10 mouse cellular contexts compared by ENCODE assay signal in genomic region chr17:86988601-86989184, GRCm38 (mm10). TPM values are rescaled to one million over a fixed set of nuclear protein-coding genes. Genes with fewer than 3 reads are reported as not detected.
DNase-seq lines count a peak whose midpoint lies in the region; ATAC-seq lines count a peak whose summit lies in the region.
"Had no signal": no experiment of that assay in that cellular context is flagged by ENCODE, and none has a peak within 500 bp of the region (broad histone marks: within the 10 kb centered on the region; RNA-seq: fewer than 3 reads in every experiment).

No protein-coding gene starts in this region.

- peak overlapping the region; percentile 31; the same call in 1 of the 2 replicates for H3K27ac ChIP-seq in limb, embryonic 12.5 days
- no peak overlapping the region for H3K27ac ChIP-seq in limb, embryonic 10.5 days
- H3K27ac ChIP-seq in heart, embryonic 13.5 days (replicated peaks) = 0 out of 2 replicates have a peak overlapping the region, but pooled peaks have one; percentile 21
- no peak overlapping the region for H3K27ac ChIP-seq in kidney, embryonic 14.5 days (ENCODE audit: low read depth, low read length)
- H3K27ac ChIP-seq: liver, embryonic 15.5 days had no signal

- H3K4me2 ChIP-seq in limb, embryonic 12.5 days = no peak overlapping the region
- H3K4me2 ChIP-seq in heart, embryonic 13.5 days = no peak overlapping the region
- H3K4me2 ChIP-seq in kidney, embryonic 14.5 days (replicated peaks; ENCODE audit: low read depth, low read length) = no peak overlapping the region
- H3K4me2 ChIP-seq: liver, embryonic 15.5 days had no signal

- WGBS in limb, embryonic 12.5 days = 79% methylated on average over 6 of the region's 6 CpGs
- 84% methylated on average over 6 of the region's 6 CpGs for WGBS in limb, embryonic 10.5 days
- 50% methylated on average over 6 of the region's 6 CpGs for WGBS in heart, embryonic 13.5 days
- 69% methylated on average over 6 of the region's 6 CpGs for WGBS in kidney, embryonic 14.5 days

- H3K9me3 ChIP-seq in limb, embryonic 12.5 days = no peaks in the 10 kb centered on the region
- H3K9me3 ChIP-seq in limb, embryonic 10.5 days (replicated peaks) = no peaks in the 10 kb centered on the region
- H3K9me3 ChIP-seq in heart, embryonic 13.5 days = no peaks in the 10 kb centered on the region
- H3K9me3 ChIP-seq in kidney, embryonic 14.5 days (ENCODE audit: control insufficient read depth, low read length) = no peaks in the 10 kb centered on the region
- H3K9me3 ChIP-seq: liver, embryonic 15.5 days had no signal

- no peaks in the 10 kb centered on the region for H3K27me3 ChIP-seq in limb, embryonic 12.5 days
- no peaks in the 10 kb centered on the region for H3K27me3 ChIP-seq in limb, embryonic 10.5 days (ENCODE audit: low read depth, poor library complexity, severe bottlenecking)
- H3K27me3 ChIP-seq in heart, embryonic 13.5 days (replicated peaks) = no peaks in the 10 kb centered on the region
- H3K27me3 ChIP-seq in kidney, embryonic 14.5 days (ENCODE audit: control insufficient read depth, insufficient read depth, low read length) = no peaks in the 10 kb centered on the region
- H3K27me3 ChIP-seq: liver, embryonic 15.5 days had no signal

- H3K36me3 ChIP-seq in limb, embryonic 12.5 days = peaks cover 1% of the 10 kb centered on the region; the same call in 1 of the 2 replicates
- H3K36me3 ChIP-seq in limb, embryonic 10.5 days = peaks cover 6% of the 10 kb centered on the region; the same call in 1 of the 2 replicates
- peaks cover 12% of the 10 kb centered on the region for H3K36me3 ChIP-seq in heart, embryonic 13.5 days
- 0 out of 2 replicates have a peak, but pooled peaks cover 2% of the 10 kb centered on the region for H3K36me3 ChIP-seq in kidney, embryonic 14.5 days (ENCODE audit: control insufficient read depth, insufficient read depth, low read length)
- H3K36me3 ChIP-seq: liver, embryonic 15.5 days had no signal

- DNase-seq in adrenal gland, adult (ENCODE audit: inconsistent age in 2 of 2, low spot score in 1 of 2) = peak; percentile 37 to 67
- no peak for DNase-seq in adrenal gland, adult 18-20 months (ENCODE audit: low spot score in 2 of 2)
- DNase-seq in limb, embryonic 10.5 days (ENCODE audit: low spot score) = no peak
- DNase-seq in natural killer cell, adult 2 months (ENCODE audit: low spot score in 2 of 2) = peak; percentile 66 to 73

- peak; percentile 49 for ATAC-seq in limb, embryonic 12.5 days (ENCODE audit: insufficient number of reproducible peaks, insufficient read depth, low FRiP score, low TSS enrichment, low read depth)
- ATAC-seq in heart, embryonic 13.5 days (ENCODE audit: extremely low read depth, insufficient number of reproducible peaks, low FRiP score, low TSS enrichment) = no peak
- no peak for ATAC-seq in kidney, embryonic 14.5 days (ENCODE audit: low FRiP score, low TSS enrichment)
- no peak for ATAC-seq in CD4-positive, CD25-positive, alpha-beta regulatory T cell, adult 4 months

- no peak overlapping the region for H3K9ac ChIP-seq in limb, embryonic 12.5 days (replicated peaks)
- H3K9ac ChIP-seq in heart, embryonic 13.5 days = 0 out of 2 replicates have a peak overlapping the region, but pooled peaks have one; percentile 15
- H3K9ac ChIP-seq in kidney, embryonic 14.5 days (ENCODE audit: low read depth, low read length) = no peak overlapping the region
- H3K9ac ChIP-seq: liver, embryonic 15.5 days had no signal

- H3K4me1 ChIP-seq in limb, embryonic 12.5 days (replicated peaks) = peaks cover 15% of the 10 kb centered on the region
- peaks cover 19% of the 10 kb centered on the region for H3K4me1 ChIP-seq in limb, embryonic 10.5 days
- peaks cover 61% of the 10 kb centered on the region for H3K4me1 ChIP-seq in heart, embryonic 13.5 days
- H3K4me1 ChIP-seq in kidney, embryonic 14.5 days (ENCODE audit: control insufficient read depth, insufficient read depth, low read length) = 0 out of 2 replicates have a peak, but pooled peaks cover 5% of the 10 kb centered on the region
- H3K4me1 ChIP-seq: liver, embryonic 15.5 days had no signal

- no peak overlapping the region for H3K4me3 ChIP-seq in limb, embryonic 12.5 days (replicated peaks)
- H3K4me3 ChIP-seq in limb, embryonic 10.5 days = no peak overlapping the region
- no peak overlapping the region for H3K4me3 ChIP-seq in heart, embryonic 13.5 days
- H3K4me3 ChIP-seq in kidney, embryonic 14.5 days (ENCODE audit: low read length) = no peak overlapping the region
- H3K4me3 ChIP-seq: liver, embryonic 15.5 days had no signal

RNA-seq across cellular contexts. Expression of gene Rhoq, which starts 25.8 kb away (rescaled TPM):
- 100 to 1,000 TPM; 106 to 145 TPM for total RNA-seq in adrenal gland, adult 18-20 months (2021)
- 23.8 and 24.1 TPM in 2 replicates for polyA plus RNA-seq in limb, embryonic 12.5 days (2016; fragmentation: Nextera tagmentation; extraction: Ambion mirVana)
- polyA plus RNA-seq in limb, embryonic 10.5 days (2016; fragmentation: Nextera tagmentation; extraction: Ambion mirVana) = 10.5 and 13.3 TPM in 2 replicates
- 18.4 and 18.5 TPM in 2 replicates for polyA plus RNA-seq in heart, embryonic 13.5 days (2015; fragmentation: Nextera tagmentation; extraction: Ambion mirVana)
- 19.5 and 22.4 TPM in 2 replicates for polyA plus RNA-seq in kidney, embryonic 14.5 days (2014; fragmentation: Nextera tagmentation; extraction: Ambion mirVana)
- 1 to 10 TPM; 4.2 TPM for polyA plus RNA-seq in CD4-positive, CD25-positive, alpha-beta regulatory T cell, adult 4 months (2017; shearing (Covaris generic))

RNA-seq across cellular contexts. Expression of gene Pigf, which starts 36.5 kb away (rescaled TPM):
- total RNA-seq in adrenal gland, adult 18-20 months (2021) = 10 to 100 TPM; 14.1 to 14.9 TPM
- 32.7 and 39.6 TPM in 2 replicates for polyA plus RNA-seq in limb, embryonic 12.5 days (2016; fragmentation: Nextera tagmentation; extraction: Ambion mirVana)
- polyA plus RNA-seq in limb, embryonic 10.5 days (2016; fragmentation: Nextera tagmentation; extraction: Ambion mirVana) = 32.7 and 44.3 TPM in 2 replicates
- polyA plus RNA-seq in heart, embryonic 13.5 days (2015; fragmentation: Nextera tagmentation; extraction: Ambion mirVana) = 17.5 and 19.2 TPM in 2 replicates
- 39.3 and 46.1 TPM in 2 replicates for polyA plus RNA-seq in kidney, embryonic 14.5 days (2014; fragmentation: Nextera tagmentation; extraction: Ambion mirVana)
- 10 to 100 TPM; 20.4 to 22.1 TPM for polyA plus RNA-seq in CD4-positive, CD25-positive, alpha-beta regulatory T cell, adult 4 months (2017; shearing (Covaris generic))

RNA-seq across cellular contexts. Expression of gene Cript, which starts 36.7 kb away (rescaled TPM):
- total RNA-seq in adrenal gland, adult 18-20 months (2021) = 10 to 100 TPM; 67.8 to 69.8 TPM
- 143 and 146 TPM in 2 replicates for polyA plus RNA-seq in limb, embryonic 12.5 days (2016; fragmentation: Nextera tagmentation; extraction: Ambion mirVana)
- 135 and 136 TPM in 2 replicates for polyA plus RNA-seq in limb, embryonic 10.5 days (2016; fragmentation: Nextera tagmentation; extraction: Ambion mirVana)
- polyA plus RNA-seq in heart, embryonic 13.5 days (2015; fragmentation: Nextera tagmentation; extraction: Ambion mirVana) = 105 and 119 TPM in 2 replicates
- 150 and 193 TPM in 2 replicates for polyA plus RNA-seq in kidney, embryonic 14.5 days (2014; fragmentation: Nextera tagmentation; extraction: Ambion mirVana)
- 100 to 1,000 TPM in 1 of 2 experiments, 10 to 100 TPM in 1; 93.3 to 104 TPM for polyA plus RNA-seq in CD4-positive, CD25-positive, alpha-beta regulatory T cell, adult 4 months (2017; shearing (Covaris generic))

RNA-seq across cellular contexts. Expression of gene Atp6v1e2, which starts 41.0 kb away (rescaled TPM):
- not detected for total RNA-seq in adrenal gland, adult 18-20 months (2021)
- not detected in 2 replicates for polyA plus RNA-seq in limb, embryonic 12.5 days (2016; fragmentation: Nextera tagmentation; extraction: Ambion mirVana)
- polyA plus RNA-seq in limb, embryonic 10.5 days (2016; fragmentation: Nextera tagmentation; extraction: Ambion mirVana) = not detected in 2 replicates
- not detected in 2 replicates for polyA plus RNA-seq in heart, embryonic 13.5 days (2015; fragmentation: Nextera tagmentation; extraction: Ambion mirVana)
- polyA plus RNA-seq in kidney, embryonic 14.5 days (2014; fragmentation: Nextera tagmentation; extraction: Ambion mirVana) = not detected in 2 replicates
- not detected for polyA plus RNA-seq in CD4-positive, CD25-positive, alpha-beta regulatory T cell, adult 4 months (2017; shearing (Covaris generic))
- polyA plus RNA-seq: cortical plate, adult 2 months; liver, embryonic 15.5 days had no signal

Comparison
In these comparisons a context has a peak if more than half of its experiments do, and no peak if none do; other contexts are left out.
1. DNase-seq: peak in adrenal gland, adult (2 of 2) and natural killer cell, adult 2 months (2 of 2); none in adrenal gland, adult 18-20 months (0 of 2) and limb, embryonic 10.5 days (single experiment).
2. H3K27ac ChIP-seq: peak in limb, embryonic 12.5 days (single experiment) and heart, embryonic 13.5 days (single experiment); none in limb, embryonic 10.5 days (single experiment) and kidney, embryonic 14.5 days (single experiment).